Mouse (Mus musculus): ENCODE data around the gene Auh.

DNA sequence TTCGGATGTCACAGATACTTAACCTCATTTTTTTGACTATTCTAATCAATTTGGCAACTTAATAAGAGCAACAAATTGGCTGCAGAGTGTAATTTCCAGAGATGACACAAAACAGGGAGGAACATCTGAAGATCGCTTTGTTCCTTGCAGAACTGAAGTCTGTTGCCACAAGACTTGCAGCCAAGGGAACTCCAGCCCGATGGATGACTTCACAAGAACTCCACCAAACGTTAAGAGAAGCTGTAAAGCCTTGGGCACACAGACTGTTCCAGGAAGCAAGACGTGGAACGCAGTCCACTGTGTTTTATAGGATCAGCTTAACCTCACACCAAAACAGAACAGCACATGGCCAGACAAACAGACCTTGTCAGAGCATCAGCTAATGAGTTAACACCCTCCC lies 123.9 kb downstream of the Auh start:
- TF ChIP-seq CTCF (IDR thresholded peaks at IDR 0.05; ENCODE audit: low read depth, low read length) (no peak), POLR2A (IDR thresholded peaks at IDR 0.05; ENCODE audit: extremely low read depth, insufficient read depth, low read length) (no peak)

Data from liver, adult 2 months (tissue).